Mouse (Mus musculus): ENCODE data around the gene Ggcx.

GRCm38 (mm10) chr6:72392341-72392740 is 21.8 kb upstream of the Ggcx start:
- TF ChIP-seq CTCF (IDR thresholded peaks at IDR 0.05; ENCODE audit: low read depth) (peak; percentile 16; the same call in 1 of the 2 replicates), EP300 (optimal IDR thresholded peaks at IDR 0.05) (no peak)

Measured in stomach, postnatal 0 days (tissue).